Mouse (Mus musculus): ENCODE measurements around the gene Pbld1. TPM values are rescaled to one million over a fixed set of nuclear protein-coding genes. Genes with fewer than 3 reads are reported as not detected.
A peak's percentile ranks its signal among the peaks of the same experiment; 100 is the strongest.
"Not testable (repeated sequence)": the region's sequence is repeated elsewhere in the genome, so short reads cannot be mapped to it uniquely, and the experiment has no call there.

Gene Pbld1
- polyA plus RNA-seq, 1 experiment = 4.6 TPM

DNA sequence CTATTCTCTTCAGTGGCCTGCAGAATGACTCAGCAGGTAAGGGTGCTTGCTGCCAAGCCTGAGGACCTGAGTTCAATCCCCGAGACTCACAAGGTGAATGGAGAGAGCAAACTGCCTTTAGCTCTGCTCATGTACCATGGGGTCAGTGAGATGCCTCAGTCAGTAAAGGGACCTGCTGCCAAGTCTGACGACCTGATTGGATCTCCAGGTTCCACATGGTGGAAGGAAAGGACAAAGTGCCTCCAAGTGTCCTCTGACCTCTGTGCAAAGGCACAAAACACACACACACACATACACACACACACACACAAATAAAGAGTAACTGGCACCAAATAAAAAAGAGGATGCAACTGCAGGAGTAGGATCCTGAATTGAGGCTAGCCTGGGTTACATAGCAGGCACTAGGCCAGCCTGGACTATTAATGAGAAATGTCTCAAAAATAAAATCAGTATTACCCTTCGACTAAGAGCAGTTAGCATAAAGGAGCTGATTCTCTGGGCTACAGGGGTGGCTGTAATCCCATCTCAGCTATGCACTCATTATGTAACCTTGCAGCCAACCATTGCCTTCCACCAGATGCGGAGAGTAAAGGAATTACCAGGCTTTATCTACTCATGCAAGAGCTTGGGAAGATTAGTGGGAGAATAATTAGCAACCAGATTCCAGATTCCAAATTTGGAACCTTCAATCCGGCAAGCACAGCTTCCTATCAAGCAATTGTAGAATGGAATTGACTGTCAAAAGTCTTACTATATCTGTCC lies 19.9 kb upstream of the Pbld1 start:
- no peak for DNase-seq (ENCODE audit: low spot score)

DNA sequence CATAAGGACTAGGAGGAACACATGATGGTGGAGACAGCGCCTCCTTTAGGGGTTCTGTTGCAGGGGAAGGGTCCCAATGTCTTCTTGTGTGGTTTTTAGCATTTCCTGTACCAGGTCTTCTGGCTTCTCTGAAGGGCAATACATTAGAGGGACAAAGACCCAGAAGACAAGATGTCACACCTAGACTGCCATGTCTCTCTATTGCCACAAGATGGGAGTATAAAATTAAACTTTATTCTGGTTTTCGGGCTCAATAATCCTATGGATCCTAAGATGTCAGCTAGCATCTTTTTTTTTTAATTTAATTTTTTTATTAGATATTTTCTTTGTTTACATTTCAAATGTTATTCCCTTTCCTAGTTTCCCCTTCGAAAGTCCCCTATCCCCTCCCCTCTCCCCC lies 16.8 kb upstream of the Pbld1 start:
- DNase-seq (ENCODE audit: low spot score) = no peak

DNA sequence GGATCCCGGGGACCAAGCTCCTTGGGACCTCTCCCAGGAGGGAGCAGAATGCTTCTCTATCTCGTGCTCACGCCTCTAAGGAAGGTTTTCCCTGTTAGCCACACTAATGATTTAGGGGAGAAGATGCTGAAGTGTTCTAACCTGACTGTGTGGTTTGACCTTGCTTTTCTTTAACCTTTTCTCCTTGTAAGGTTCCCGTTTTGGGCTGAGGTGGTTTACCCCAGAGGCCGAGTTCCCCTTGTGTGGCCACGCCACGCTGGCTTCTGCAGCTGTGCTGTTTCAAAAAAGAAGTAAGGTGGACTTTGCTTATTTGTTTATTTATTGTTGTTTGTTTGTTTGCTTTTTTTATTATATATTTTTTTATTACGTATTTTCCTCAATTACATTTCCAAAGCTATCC lies 12.2 kb upstream of the Pbld1 start:
- no peak for DNase-seq (ENCODE audit: low spot score)

DNA sequence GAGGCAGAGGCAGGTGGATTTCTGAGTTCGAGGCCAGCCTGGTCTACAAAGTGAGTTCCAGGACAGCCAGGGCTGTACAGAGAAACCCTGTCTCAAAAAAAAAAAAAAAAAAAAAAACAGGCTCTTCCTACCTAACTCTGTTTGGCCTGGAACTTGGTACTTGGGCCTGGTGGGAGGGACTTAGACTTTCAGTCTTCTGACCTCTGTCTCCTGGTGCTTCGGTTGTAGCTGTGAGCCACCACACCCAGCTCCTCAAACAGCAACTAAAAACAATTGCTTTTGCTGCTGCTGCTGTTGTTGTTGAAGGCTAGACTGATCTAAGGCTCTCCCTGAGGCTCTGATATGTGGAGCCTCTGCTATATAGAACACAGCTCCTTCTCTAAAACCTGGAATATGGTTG lies 10.9 kb upstream of the Pbld1 start:
- no peak for DNase-seq (ENCODE audit: low spot score)

GRCm38 (mm10) chr10:63051267-63051666 lies 8.7 kb upstream of the Pbld1 start:
- no peak for DNase-seq (ENCODE audit: low spot score)

DNA sequence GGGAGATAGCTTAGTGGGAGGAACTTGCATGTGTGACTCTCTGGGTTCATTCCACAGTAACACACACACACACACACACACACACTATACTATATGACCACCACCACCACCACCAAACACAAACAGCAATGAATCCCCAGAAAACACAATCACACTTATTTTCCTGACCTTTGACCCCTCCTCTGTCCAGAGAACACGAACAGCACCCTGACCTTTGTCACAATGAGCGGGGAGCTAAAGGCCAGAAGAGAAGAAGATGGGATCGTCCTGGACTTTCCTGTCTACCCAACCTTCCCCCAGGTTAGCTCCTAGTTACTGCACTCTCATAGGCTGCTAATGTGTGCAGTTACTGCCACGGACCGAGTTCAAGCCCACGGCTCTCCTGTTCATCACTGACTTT lies 8.0 kb upstream of the Pbld1 start:
- no peak for DNase-seq (ENCODE audit: low spot score)

DNA sequence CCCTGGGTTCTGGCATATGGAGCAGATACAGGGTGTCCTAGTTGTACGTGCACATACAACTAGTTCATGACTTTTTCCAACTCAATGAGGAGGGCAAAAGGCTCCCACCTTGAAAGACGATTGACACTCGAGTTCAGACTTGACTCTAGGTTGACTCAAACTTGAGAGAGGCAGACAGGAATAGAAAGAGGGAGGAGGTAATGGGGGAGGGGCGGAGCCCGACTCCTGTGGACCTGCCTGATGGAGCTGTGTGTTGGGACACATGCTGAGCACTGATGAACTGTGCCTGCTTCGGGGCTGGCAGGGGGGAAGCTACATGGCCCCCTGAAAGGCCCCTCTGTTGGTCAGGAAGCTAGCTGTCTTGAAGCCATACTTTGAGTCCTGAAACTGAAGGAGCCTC lies 7.0 kb upstream of the Pbld1 start:
- DNase-seq (ENCODE audit: low spot score) = no peak

GRCm38 (mm10) chr10:63054071-63054470 lies 5.9 kb upstream of the Pbld1 start:
- DNase-seq (ENCODE audit: low spot score) = not testable (repeated sequence)

- DNase-seq (ENCODE audit: low spot score) = no peak
Observed at GRCm38 (mm10) chr10:63054586-63054985, 5.4 kb upstream of the Pbld1 start.

- DNase-seq (ENCODE audit: low spot score) = no peak
Observed at GRCm38 (mm10) chr10:63056966-63057750, 2.8 kb upstream of the Pbld1 start.

- DNase-seq (ENCODE audit: low spot score) = peak; percentile 33
Observed at GRCm38 (mm10) chr10:63060406-63060805, 444 bp downstream of the Pbld1 start.

- DNase-seq (ENCODE audit: low spot score) = no peak
Observed at GRCm38 (mm10) chr10:63061266-63061665, 1.3 kb downstream of the Pbld1 start.

DNA sequence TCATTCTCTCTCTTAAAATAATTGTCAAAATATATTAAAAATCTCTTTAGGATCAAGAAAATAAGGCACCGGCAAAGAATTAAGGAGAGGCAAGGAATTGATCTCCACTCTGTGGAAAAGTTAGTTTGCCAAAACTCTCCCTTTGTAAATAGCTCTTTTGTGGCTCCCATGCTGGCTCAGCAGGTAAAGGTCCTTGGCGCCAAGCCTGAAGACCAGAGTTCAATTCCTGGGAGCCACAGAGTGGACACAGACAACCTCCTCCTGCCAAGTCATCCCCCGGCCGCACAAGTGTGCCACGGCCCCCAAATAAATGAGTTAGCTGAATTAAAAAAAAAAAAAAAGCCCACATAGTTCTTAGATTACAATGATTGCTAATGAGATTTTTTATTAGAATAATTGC lies 2.7 kb downstream of the Pbld1 start:
- no peak for DNase-seq (ENCODE audit: low spot score)

DNA sequence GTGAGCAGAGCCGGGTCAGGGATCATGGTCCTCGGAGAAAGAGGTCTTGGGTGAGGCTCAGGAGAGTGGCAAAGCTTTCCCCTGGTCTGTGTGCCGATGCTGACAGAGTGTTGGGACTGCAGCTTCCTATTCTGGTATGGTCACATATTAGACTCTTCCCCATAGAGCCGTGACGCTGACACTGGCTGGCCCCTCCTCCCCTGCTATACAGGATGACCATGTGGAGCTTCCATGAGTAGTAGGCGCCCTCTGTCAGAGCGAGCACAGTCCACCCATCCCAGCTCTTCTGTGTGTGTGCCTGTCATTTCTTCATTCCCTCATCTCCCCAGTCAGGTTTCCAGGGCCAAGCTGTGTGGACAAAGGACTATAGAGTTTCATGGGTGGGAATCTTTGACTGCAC lies 3.4 kb downstream of the Pbld1 start:
- DNase-seq (ENCODE audit: low spot score) = no peak

GRCm38 (mm10) chr10:63064516-63064915 lies 4.6 kb downstream of the Pbld1 start:
- DNase-seq (ENCODE audit: low spot score) = no peak

DNA sequence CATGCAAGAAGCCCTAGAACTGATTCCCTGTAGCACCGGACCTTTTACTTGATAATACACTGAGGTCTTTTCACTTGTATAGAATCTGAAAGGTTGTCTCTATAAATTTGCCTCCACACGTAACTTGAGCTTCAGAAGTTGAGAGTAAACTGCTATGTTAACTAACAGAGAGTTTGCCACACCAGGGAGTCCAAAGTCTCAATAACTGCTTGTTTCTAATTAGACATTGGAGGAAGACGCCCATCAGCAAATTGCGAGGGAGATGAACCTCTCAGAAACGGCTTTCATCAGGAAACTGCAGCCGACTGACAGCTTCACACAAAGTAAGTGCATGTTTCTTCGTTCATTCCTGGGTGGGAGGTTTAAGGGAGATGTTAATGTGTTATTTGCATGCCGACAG lies 5.6 kb downstream of the Pbld1 start:
- no peak for DNase-seq (ENCODE audit: low spot score)

DNA sequence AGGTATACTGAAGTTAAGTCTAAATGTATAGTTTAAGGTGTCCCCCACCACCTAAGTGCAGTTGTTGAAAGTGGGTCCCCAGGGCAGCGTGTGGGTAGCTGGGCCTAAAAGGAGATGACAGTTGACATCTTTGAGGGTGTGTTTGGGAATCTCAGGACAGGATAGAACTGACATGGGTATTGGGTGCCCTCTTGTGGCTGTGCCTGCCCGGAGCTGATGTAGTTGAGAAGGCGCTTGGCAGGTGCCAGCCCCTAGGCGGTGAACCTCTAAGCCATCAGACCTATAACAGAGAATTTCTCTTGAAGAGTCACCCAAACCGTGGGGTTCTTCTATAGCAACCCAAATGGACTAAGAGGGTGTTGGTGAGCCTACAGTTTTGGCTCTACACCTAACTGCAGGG lies 6.0 kb downstream of the Pbld1 start:
- DNase-seq (ENCODE audit: low spot score) = peak; percentile 47

DNA sequence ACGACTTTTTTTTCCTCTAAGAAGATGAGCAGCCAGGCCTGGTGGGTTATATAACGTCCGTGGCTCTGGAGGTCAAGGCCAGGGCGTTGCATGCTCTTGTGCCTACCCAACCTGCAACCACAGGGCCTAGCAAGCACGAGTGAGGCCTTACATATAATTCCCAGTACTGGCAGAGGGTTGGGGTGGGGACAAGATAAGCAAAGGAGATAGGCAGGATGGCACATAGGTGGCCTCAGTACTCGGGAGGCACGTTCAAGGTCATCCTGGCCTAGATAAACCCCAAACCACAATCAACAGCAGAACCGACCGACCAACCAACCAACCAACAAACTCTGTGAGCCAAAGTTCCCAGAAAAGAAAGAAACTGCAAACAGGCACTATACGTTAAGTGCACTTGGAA lies 26.3 kb downstream of the Pbld1 start:
- no peak for DNase-seq (ENCODE audit: low spot score)

- no peak for DNase-seq (ENCODE audit: low spot score)
Observed at GRCm38 (mm10) chr10:63089103-63089757, 29.3 kb downstream of the Pbld1 start.

GRCm38 (mm10) chr10:63089758-63090571 lies 30.0 kb downstream of the Pbld1 start:
- no peak for DNase-seq (ENCODE audit: low spot score)

DNA sequence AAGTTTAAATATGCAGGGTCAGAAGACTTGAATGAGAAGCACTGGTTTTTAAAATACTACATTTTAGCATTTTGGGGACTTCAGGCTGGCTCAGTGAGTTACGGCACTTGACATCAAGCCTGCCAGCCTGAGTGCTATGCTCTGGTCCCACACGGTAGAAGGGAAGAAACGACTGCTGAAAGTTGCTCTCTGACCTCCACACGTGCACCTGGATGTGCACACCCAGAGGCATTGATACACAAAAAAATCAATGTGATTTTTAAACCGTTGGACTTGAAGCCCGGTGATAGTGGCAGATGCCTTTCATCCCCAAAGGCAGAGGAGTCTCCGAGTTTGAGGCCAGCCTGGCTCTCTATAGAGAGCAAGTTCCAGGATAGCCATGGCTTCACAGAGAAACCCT lies 32.0 kb downstream of the Pbld1 start:
- no peak for DNase-seq (ENCODE audit: low spot score)

Measured in urinary bladder, adult 2 months (tissue).